21 mouse cellular contexts compared by ENCODE assay signal in genomic region chr2:165923715-165924114, GRCm38 (mm10). TPM values are rescaled to one million over a fixed set of nuclear protein-coding genes. Genes with fewer than 3 reads are reported as not detected.
DNase-seq lines count a peak whose midpoint lies in the region; ATAC-seq lines count a peak whose summit lies in the region.
"Had no signal": no experiment of that assay in that cellular context is flagged by ENCODE, and none has a peak within 500 bp of the region (broad histone marks: within the 10 kb centered on the region; RNA-seq: fewer than 3 reads in every experiment).

No protein-coding gene starts in this region.

- peak; percentile 29 to 42 for DNase-seq in spleen, postnatal 36 days (ENCODE audit: low spot score in 2 of 2)
- no peak for DNase-seq in spleen, postnatal 4 days (ENCODE audit: low spot score in 2 of 2)
- DNase-seq in T-cell, adult 2 months (ENCODE audit: low spot score), result peak; percentile 81
- DNase-seq in hindbrain, embryonic 11.5 days (ENCODE audit: low spot score), result no peak
- no peak for DNase-seq in urinary bladder, postnatal 4 days (ENCODE audit: low spot score in 2 of 2)
- DNase-seq: adrenal gland, postnatal 36 days; B cell, adult 2 months; cerebellum, adult 9-10 months; gastrocnemius, postnatal 25 days; kidney, adult 18-20 months; kidney, postnatal 14 days; right cerebral cortex, adult 18-20 months had no signal

- H3K4me2 ChIP-seq in forebrain, embryonic 12.5 days, result no peak overlapping the region
- no peak overlapping the region for H3K4me2 ChIP-seq in hindbrain, embryonic 11.5 days (replicated peaks; ENCODE audit: low read depth, low read length)
- H3K4me2 ChIP-seq: limb, embryonic 15.5 days; lung, embryonic 15.5 days; midbrain, embryonic 12.5 days; neural tube, embryonic 13.5 days had no signal

- H3K36me3 ChIP-seq in macrophage (ENCODE audit: inconsistent target), result no peaks in the 10 kb centered on the region
- H3K36me3 ChIP-seq in forebrain, embryonic 12.5 days (replicated peaks), result no peaks in the 10 kb centered on the region
- no peaks in the 10 kb centered on the region for H3K36me3 ChIP-seq in hindbrain, embryonic 11.5 days (ENCODE audit: control insufficient read depth, insufficient read depth, low read length)
- H3K36me3 ChIP-seq: G1E; limb, embryonic 15.5 days; lung, embryonic 15.5 days; midbrain, embryonic 12.5 days; neural tube, embryonic 13.5 days had no signal

- H3K27ac ChIP-seq in macrophage, result peak overlapping the region; percentile 93
- H3K27ac ChIP-seq in forebrain, embryonic 12.5 days, result no peak overlapping the region
- H3K27ac ChIP-seq in hindbrain, embryonic 11.5 days (ENCODE audit: low read depth, low read length), result no peak overlapping the region
- H3K27ac ChIP-seq: hindbrain, postnatal 0 days; limb, embryonic 15.5 days; lung, embryonic 15.5 days; midbrain, embryonic 12.5 days; neural tube, embryonic 13.5 days had no signal

- no peaks in the 10 kb centered on the region for H3K9me3 ChIP-seq in forebrain, embryonic 12.5 days
- no peaks in the 10 kb centered on the region for H3K9me3 ChIP-seq in hindbrain, embryonic 11.5 days (ENCODE audit: control insufficient read depth, low read length)
- H3K9me3 ChIP-seq: G1E; limb, embryonic 15.5 days; lung, embryonic 15.5 days; midbrain, embryonic 12.5 days; neural tube, embryonic 13.5 days had no signal

- H3K27me3 ChIP-seq in forebrain, embryonic 12.5 days, result no peaks in the 10 kb centered on the region
- H3K27me3 ChIP-seq in hindbrain, embryonic 11.5 days (ENCODE audit: control insufficient read depth, insufficient read depth, low read length), result no peaks in the 10 kb centered on the region
- H3K27me3 ChIP-seq: limb, embryonic 15.5 days; lung, embryonic 15.5 days; midbrain, embryonic 12.5 days; neural tube, embryonic 13.5 days had no signal

- 65% methylated on average over 8 of the region's 8 CpGs for WGBS in macrophage (ENCODE audit: missing documents)
- WGBS in forebrain, embryonic 12.5 days, result 96% methylated on average over 8 of the region's 8 CpGs
- WGBS in hindbrain, embryonic 11.5 days, result 90% methylated on average over 8 of the region's 8 CpGs

- 0 out of 2 replicates have a peak, but pooled peaks cover 3% of the 10 kb centered on the region for H3K4me1 ChIP-seq in forebrain, embryonic 12.5 days
- H3K4me1 ChIP-seq in hindbrain, embryonic 11.5 days (replicated peaks; ENCODE audit: control insufficient read depth, insufficient read depth, low read length), result no peaks in the 10 kb centered on the region
- H3K4me1 ChIP-seq: midbrain, embryonic 12.5 days had no signal

- no peak overlapping the region for H3K9ac ChIP-seq in forebrain, embryonic 12.5 days
- H3K9ac ChIP-seq in hindbrain, embryonic 11.5 days (ENCODE audit: low read depth, low read length), result no peak overlapping the region
- H3K9ac ChIP-seq: limb, embryonic 15.5 days; lung, embryonic 15.5 days; midbrain, embryonic 12.5 days; neural tube, embryonic 13.5 days had no signal

- no peak for ATAC-seq in forebrain, embryonic 12.5 days (ENCODE audit: low FRiP score)
- ATAC-seq in hindbrain, embryonic 11.5 days (ENCODE audit: low FRiP score), result no peak
- ATAC-seq: forebrain, embryonic 14.5 days; hindbrain, postnatal 0 days had no signal

- no peak overlapping the region for H3K4me3 ChIP-seq in macrophage (ENCODE audit: inconsistent target)
- H3K4me3 ChIP-seq in forebrain, embryonic 12.5 days (replicated peaks), result no peak overlapping the region
- no peak overlapping the region for H3K4me3 ChIP-seq in hindbrain, embryonic 11.5 days (ENCODE audit: low read depth, low read length)
- H3K4me3 ChIP-seq: limb, embryonic 15.5 days; lung, embryonic 15.5 days; midbrain, embryonic 12.5 days; neural tube, embryonic 13.5 days had no signal

- H3K79me2 ChIP-seq in macrophage (ENCODE audit: inconsistent target), result peaks cover 5% of the 10 kb centered on the region; the same call in 1 of the 2 replicates

RNA-seq across cellular contexts. Expression of gene Zmynd8, which starts 24.9 kb away (rescaled TPM):
- total RNA-seq in macrophage (2018; cell fraction: chromatin; rRNA removed), result 100 to 1,000 TPM; 113 to 715 (median 441) TPM
- 100 to 1,000 TPM in 8 of 26 experiments, 10 to 100 TPM in 18; 32.1 to 112 (median 96.4) TPM for total RNA-seq in macrophage (2018; cell fraction: cytosol; rRNA removed)
- 100 to 1,000 TPM in 22 of 26 experiments, 10 to 100 TPM in 4; 57.9 to 347 (median 193) TPM for total RNA-seq in macrophage (2018; cell fraction: nucleus; rRNA removed)
- 52.3 to 95.5 TPM (median 75.2 TPM) in 3 replicates for polyA plus RNA-seq in macrophage (2018)
- 67.6 and 71.5 TPM in 2 replicates for polyA plus RNA-seq in forebrain, embryonic 12.5 days (2016; fragmentation: Nextera tagmentation; extraction: Ambion mirVana)
- 41.9 and 52.9 TPM in 2 replicates for polyA plus RNA-seq in hindbrain, embryonic 11.5 days (2014; fragmentation: Nextera tagmentation; extraction: Ambion mirVana)

Comparison
In these comparisons a context has a peak if more than half of its experiments do, and no peak if none do; other contexts are left out.
1. DNase-seq: peak in spleen, postnatal 36 days (2 of 2) and T-cell, adult 2 months (single experiment); none in spleen, postnatal 4 days (0 of 2), hindbrain, embryonic 11.5 days (single experiment) and urinary bladder, postnatal 4 days (0 of 2).